Mouse (Mus musculus) small intestine, adult 2 months (tissue): ENCODE data around the gene Orc6. TPM values are rescaled to one million over a fixed set of nuclear protein-coding genes. Genes with fewer than 3 reads are reported as not detected.

Source experiments
- H3K27ac ChIP-seq: fragments of 200-500 bp; 2 replicates; pipeline ENCODE4 v1.5.1; 2012; ENCODE audit warnings: low read depth, low read length, control low read depth, inconsistent platforms; ENCODE audit not compliant: insufficient read depth
- H3K27me3 ChIP-seq: fragments of 200-500 bp; 2 replicates; pipeline ENCODE4 v1.6.1; 2012; ENCODE audit warnings: mild to moderate bottlenecking, moderate library complexity, low read length, inconsistent platforms; ENCODE audit not compliant: control insufficient read depth, insufficient read depth
- H3K36me3 ChIP-seq: fragments of 200-500 bp; 2 replicates; pipeline ENCODE4 v1.6.1; 2012; ENCODE audit warnings: mild to moderate bottlenecking, low read length, control low read depth, inconsistent platforms; ENCODE audit not compliant: control insufficient read depth, insufficient read depth
- H3K4me1 ChIP-seq: fragments of 200-500 bp; 2 replicates; pipeline ENCODE4 v1.6.1; 2012; ENCODE audit warnings: low read length, inconsistent platforms, mixed read lengths; ENCODE audit not compliant: control insufficient read depth, insufficient read depth, insufficient read length
- H3K4me3 ChIP-seq: fragments of 200-500 bp; 2 replicates; pipeline ENCODE4 v1.5.1; 2012; ENCODE audit warnings: low read depth, mild to moderate bottlenecking, control low read depth, inconsistent platforms, low read length, moderate library complexity
- CTCF ChIP-seq: fragments of 200-500 bp; IDR thresholded peaks from 2 replicates; pipeline ENCODE4 v1.5.1; 2012; ENCODE audit warnings: low read depth, mild to moderate bottlenecking, control low read depth, inconsistent platforms, low read length, moderate library complexity, mixed read lengths; ENCODE audit not compliant: insufficient replicate concordance, insufficient read length; ENCODE audit errors: extremely low read depth
- POLR2A ChIP-seq: fragments of 200-500 bp; IDR thresholded peaks from 2 replicates; pipeline ENCODE4 v1.6.1; 2012; ENCODE audit warnings: low read depth, mild to moderate bottlenecking, control low read depth, inconsistent platforms, low read length, moderate library complexity
- WGBS: fragments of 180-500 bp; shearing (Covaris S2); methylation state at CpG from one replicate; pipeline ENCODE4 v1.1.7; 2018; 5-methylcytosine and 5-hydroxymethylcytosine counted together
- polyA plus RNA-seq: library from polyadenylated mRNA; depleted of rRNA; stranded (reverse); fragments of >200 nt; gene quantifications from 2 replicates; pipeline ENCODE4 v1.2.3, GENCODE M21; 2012; rRNA removed

The Orc6 gene
- 2.1 and 3.2 TPM in 2 replicates for polyA plus RNA-seq

- H3K4me1 ChIP-seq: no peaks in the 10 kb centered on the region; the same call in 1 of the 2 replicates
- no peak for TF ChIP-seq CTCF
- peak; percentile 66 for TF ChIP-seq POLR2A
- peaks cover 8% of the 10 kb centered on the region for H3K36me3 ChIP-seq
- peak within 1 kb of the TSS; percentile 100 for H3K27ac ChIP-seq
- WGBS: under 1% methylated on average over 63 of the region's 63 CpGs
- peak within 1 kb of the TSS; percentile 96 for H3K4me3 ChIP-seq
- H3K27me3 ChIP-seq: no peaks in the 10 kb centered on the region
Measured at GRCm38 (mm10) chr8:85299434-85300077, at the start of gene Orc6, which contains the start of gene Vps35. Gene Orc6 (plus strand): TSS chr8:85299632. Gene Vps35 (minus strand): TSS chr8:85299802.

- no peak overlapping the region for H3K4me3 ChIP-seq
- WGBS: 79% methylated on average over 1 of the region's 1 CpGs
- no peaks in the 10 kb centered on the region for H3K4me1 ChIP-seq
- peaks cover 44% of the 10 kb centered on the region for H3K36me3 ChIP-seq
- no peak overlapping the region for H3K27ac ChIP-seq
- no peaks in the 10 kb centered on the region for H3K27me3 ChIP-seq
- TF ChIP-seq POLR2A: no peak
- no peak for TF ChIP-seq CTCF
Measured at GRCm38 (mm10) chr8:85286846-85287245, 12.6 kb upstream of the Orc6 start.

GRCm38 (mm10) chr8:85298600-85299433 lies 615 bp upstream of the Orc6 start:
- H3K27me3 ChIP-seq: no peaks in the 10 kb centered on the region
- under 1% methylated on average over 53 of the region's 53 CpGs for WGBS
- H3K4me1 ChIP-seq: no peaks in the 10 kb centered on the region; the same call in 1 of the 2 replicates
- H3K27ac ChIP-seq: peak overlapping the region; percentile 47
- peak overlapping the region; percentile 96 for H3K4me3 ChIP-seq
- TF ChIP-seq POLR2A: no peak
- TF ChIP-seq CTCF: no peak
- H3K36me3 ChIP-seq: peaks cover 7% of the 10 kb centered on the region

GRCm38 (mm10) chr8:85301941-85302340 lies 2.5 kb downstream of the Orc6 start:
- no peak for TF ChIP-seq POLR2A
- 26% methylated on average over 1 of the region's 1 CpGs for WGBS

GRCm38 (mm10) chr8:85302931-85303330 lies 3.5 kb downstream of the Orc6 start:
- WGBS: 80% methylated on average over 3 of the region's 3 CpGs
- no peak for TF ChIP-seq CTCF
- no peak for TF ChIP-seq POLR2A
- Histone ChIP-seq H3K27ac (no peak overlapping the region), H3K4me1 (no peaks in the 10 kb centered on the region; the same call in 1 of the 2 replicates), H3K36me3 (peaks cover 22% of the 10 kb centered on the region), H3K4me3 (no peak overlapping the region), H3K27me3 (no peaks in the 10 kb centered on the region)

More at GRCm38 (mm10) chr8:85301941-85302340, 2.5 kb downstream of the Orc6 start:
- H3K27me3 ChIP-seq: no peaks in the 10 kb centered on the region
- H3K36me3 ChIP-seq: peaks cover 18% of the 10 kb centered on the region
- no peaks in the 10 kb centered on the region; the same call in 1 of the 2 replicates for H3K4me1 ChIP-seq
- H3K27ac ChIP-seq: no peak overlapping the region
- H3K4me3 ChIP-seq: no peak overlapping the region

GRCm38 (mm10) chr8:85303531-85303930 lies 4.1 kb downstream of the Orc6 start:
- peaks cover 25% of the 10 kb centered on the region for H3K36me3 ChIP-seq
- WGBS: 68% methylated on average over 5 of the region's 5 CpGs
- H3K4me3 ChIP-seq: no peak overlapping the region
- TF ChIP-seq POLR2A: no peak
- TF ChIP-seq CTCF: no peak
- no peak overlapping the region for H3K27ac ChIP-seq
- H3K4me1 ChIP-seq: no peaks in the 10 kb centered on the region; the same call in 1 of the 2 replicates
- H3K27me3 ChIP-seq: no peaks in the 10 kb centered on the region

GRCm38 (mm10) chr8:85308564-85308963 lies 9.1 kb downstream of the Orc6 start:
- no peak overlapping the region for H3K4me3 ChIP-seq
- H3K4me1 ChIP-seq: no peaks in the 10 kb centered on the region
- H3K27ac ChIP-seq: no peak overlapping the region
- H3K27me3 ChIP-seq: no peaks in the 10 kb centered on the region
- peaks cover 21% of the 10 kb centered on the region for H3K36me3 ChIP-seq
- WGBS: 91% methylated on average over 2 of the region's 2 CpGs
- TF ChIP-seq POLR2A (no peak), CTCF (no peak)
